Mouse (Mus musculus): ENCODE data around the gene Spdye4b.

Spdye4b gene

DNA sequence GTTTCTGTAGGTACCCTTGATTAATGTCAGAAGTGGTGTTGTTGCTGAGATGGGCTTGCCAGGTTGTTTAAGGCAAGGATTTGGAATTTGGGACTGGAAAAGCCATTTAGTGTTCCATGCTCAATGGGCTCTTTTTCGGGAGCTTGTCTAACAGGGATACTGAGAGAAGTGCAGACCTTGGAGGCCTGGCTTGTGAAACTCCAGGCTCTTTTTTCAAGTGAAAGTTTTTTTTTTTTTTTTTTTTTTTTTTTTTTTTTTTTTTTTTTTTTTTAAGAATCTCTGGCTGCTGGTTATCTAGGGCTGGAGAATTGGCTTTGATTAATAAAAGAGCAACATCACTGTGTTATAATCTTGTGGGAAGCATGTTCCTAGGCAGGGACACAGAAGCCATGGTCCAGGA lies 41.5 kb downstream of the Spdye4b start:
- no peak for DNase-seq

DNA sequence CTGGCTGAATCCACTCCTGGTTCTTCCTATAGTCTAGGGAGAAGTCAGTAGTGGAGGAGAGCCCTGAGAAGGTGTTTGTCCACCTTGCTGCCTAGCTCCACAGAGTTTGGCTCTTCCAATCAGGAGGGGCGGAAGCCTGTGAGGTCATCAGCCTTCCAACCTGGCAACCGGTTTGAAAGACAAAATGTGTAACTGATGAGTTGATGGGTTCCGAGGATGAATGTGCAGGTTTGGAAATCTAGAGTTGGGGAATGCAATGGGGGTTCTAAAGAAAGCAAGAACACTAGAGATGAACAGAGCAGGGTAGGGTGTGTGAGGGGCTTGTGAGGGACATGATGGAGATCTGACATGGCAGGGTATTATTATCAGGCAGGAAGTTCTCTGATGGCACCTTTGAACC lies 46.0 kb downstream of the Spdye4b start, which contains the start of gene Spdye4a:
TSS of gene Spdye4a (minus strand) at position 101 of the 400 bp plus-strand sequence.
- no peak for DNase-seq

- peak; percentile 94 to 98 for DNase-seq
These were observed 54.3 kb downstream of the Spdye4b start, which contains the start of gene Zfp12 for GRCm38 (mm10) chr5:143235028-143235693. Zfp12 (plus strand) TSS chr5:143235163.

- no peak for DNase-seq
These were observed 55.2 kb downstream of the Spdye4b start for GRCm38 (mm10) chr5:143236036-143236435.

DNA sequence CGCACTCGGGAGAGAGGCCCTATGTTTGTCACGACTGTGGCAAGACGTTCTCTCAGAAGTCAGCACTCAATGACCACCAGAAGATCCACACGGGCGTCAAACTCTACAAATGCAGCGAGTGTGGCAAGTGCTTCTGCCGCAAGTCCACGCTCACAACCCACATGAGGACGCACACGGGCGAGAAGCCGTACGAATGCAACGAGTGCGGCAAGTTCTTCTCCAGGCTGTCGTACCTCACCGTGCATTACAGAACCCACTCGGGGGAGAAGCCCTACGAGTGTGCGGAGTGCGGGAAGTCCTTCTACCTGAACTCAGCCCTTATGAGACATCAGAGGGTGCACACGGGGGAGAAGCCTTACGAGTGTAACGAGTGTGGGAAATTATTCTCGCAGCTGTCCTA lies 64.1 kb downstream of the Spdye4b start:
- no peak for DNase-seq

DNA sequence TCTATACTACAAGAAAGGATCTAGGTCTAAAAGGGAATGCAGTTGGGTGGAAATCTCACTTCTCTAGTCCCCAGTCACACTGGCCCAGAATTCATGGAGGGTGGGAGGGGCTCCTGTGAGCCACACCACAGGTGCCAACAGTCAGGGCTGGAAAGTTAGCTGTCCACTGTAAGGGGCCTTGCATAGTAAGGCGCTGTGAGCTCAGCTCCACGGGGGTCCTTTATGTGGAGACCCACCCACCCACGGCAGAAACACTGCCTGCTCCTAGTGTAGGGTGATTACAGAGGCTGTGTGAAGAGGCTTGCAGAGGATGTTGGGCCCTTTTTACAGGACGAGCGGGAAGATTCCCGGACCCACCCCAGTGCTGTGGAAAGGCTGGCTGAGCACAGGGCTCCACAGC lies 71.2 kb downstream of the Spdye4b start:
- no peak for DNase-seq

DNA sequence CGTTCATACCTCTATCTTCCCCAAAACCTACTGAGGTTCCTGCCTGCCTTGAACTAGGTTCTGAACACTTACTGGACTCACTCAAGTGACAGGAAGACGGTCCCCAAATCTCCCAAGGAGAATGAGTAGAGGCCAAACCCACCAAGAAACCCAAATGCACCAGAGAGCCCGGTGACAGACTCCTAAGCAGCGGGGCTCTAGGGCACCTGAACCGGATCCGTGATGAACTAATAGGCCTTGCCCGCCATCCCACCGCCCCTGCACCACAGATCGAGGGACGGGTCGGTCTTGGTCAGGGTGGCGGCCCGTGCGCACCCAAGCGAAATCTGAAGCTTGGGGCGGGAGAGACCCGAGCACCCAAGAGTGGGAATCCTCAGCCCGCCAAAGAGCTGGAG lies 72.0 kb downstream of the Spdye4b start:
- DNase-seq, result no peak

GRCm38 (mm10) chr5:143253186-143253880 lies 72.5 kb downstream of the Spdye4b start:
- DNase-seq, result peak; percentile 16 to 34

- peak; percentile 13 to 28 for DNase-seq
These were observed 73.2 kb downstream of the Spdye4b start for GRCm38 (mm10) chr5:143253881-143254486.
